Mouse (Mus musculus) left cerebral cortex, postnatal 4 days (tissue): ENCODE data around the gene Ccnb1. TPM values are rescaled to one million over a fixed set of nuclear protein-coding genes. Genes with fewer than 3 reads are reported as not detected.
A peak's percentile ranks its signal among the peaks of the same experiment; 100 is the strongest.
"Not testable (repeated sequence)": the region's sequence is repeated elsewhere in the genome, so short reads cannot be mapped to it uniquely, and the experiment has no call there.

ENCODE experiments used
- DNase-seq: peaks from one replicate; pipeline ENCODE4 v3.0.0-alpha.2; 2022
- intact Hi-C: fragments of 180-260 bp; cut with DNase I; formaldehyde crosslinking; loops from one replicate; pipeline ENCODE4 v1.15.1; 2025
- total RNA-seq, 2 experiments: library from RNA; stranded (reverse); gene quantifications; 2 replicates each; pipeline ENCODE4 v1.2.3; 2021

The Ccnb1 gene
- total RNA-seq, 2 experiments from 2014 or later: 8.3 to 8.9 TPM

DNA sequence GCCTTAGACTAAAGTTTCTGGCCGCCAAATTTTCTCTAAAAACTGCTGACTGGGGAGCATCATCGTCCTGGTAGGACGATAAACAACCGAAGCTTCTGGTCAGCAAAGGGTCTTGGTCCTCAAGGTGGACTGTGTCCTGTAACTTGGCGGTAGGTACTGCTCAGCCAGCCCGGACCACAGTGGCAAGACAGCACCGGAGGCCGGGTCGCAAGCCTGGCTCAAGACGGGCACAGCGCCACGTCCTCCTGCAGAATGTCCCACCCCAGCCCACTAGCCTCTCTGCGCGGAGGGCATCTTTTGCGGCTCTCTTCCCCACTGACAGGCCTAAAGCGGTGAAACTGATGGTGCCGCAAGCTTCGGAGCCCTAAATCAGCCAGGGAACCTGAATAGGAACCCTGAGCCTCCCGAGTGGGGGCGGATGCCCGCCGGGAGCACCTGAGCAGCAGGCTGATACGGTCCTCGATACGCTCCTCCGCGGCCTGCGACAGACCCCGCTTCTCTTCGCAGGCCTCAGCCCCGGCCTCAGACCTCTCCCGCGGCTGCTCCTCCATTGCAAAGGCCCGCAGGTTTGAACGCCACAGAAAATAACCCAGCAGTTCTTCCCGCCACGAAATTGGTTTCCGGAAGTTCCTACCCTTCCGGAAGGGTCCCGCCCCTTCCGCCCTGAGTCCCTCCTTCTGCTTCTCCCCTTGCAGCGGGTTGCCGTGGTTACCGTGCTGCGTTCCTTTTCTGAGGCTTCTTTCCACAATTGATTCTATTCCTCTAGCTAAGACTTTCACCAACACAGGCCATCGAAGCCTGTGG lies 10.9 kb downstream of the Ccnb1 start, which contains the start of gene Cenph:
Gene Cenph, minus strand, starts transcription at position 648 of the 804 bp plus-strand sequence.
- intact Hi-C loops: no loop called here
- peak; percentile 80 for DNase-seq

DNA sequence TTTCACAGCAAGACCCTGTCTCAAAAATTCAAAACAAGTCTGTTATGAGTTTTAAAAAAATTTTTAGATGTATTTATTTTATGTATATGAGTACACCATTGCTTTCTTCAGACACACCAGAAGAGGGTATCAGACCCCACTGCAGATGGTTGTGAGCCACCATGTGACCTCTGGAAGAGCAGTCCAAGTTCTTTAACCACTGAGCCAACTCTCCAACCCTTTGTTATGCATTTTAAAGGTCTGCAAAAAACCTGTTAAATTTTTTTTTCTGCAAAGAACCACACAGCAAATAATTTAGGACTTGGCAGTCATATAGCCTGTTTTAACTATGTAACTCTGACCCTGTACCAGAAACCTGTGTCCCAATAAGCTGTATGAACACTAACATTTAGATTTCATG lies 11.7 kb downstream of the Ccnb1 start:
- intact Hi-C loops: no loop called here
- no peak for DNase-seq

DNA sequence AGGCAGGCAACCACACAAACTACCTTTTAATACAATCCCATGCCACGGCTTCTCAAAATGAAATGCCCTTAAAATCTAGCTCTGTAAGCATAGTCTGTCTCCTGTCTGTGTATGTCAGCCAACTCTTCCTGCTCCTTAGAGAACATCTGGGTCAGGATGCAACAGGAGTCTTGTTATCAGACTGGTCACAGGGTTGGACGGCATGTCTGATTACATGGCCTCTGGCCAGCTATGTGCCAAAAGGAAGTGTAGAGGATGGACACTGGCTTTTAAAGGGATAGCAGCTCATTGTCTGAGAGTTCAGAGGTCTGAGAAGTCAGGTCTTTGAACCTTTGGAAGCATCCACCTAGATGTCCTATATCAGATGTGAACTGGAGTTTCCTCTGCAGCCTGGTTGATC lies 31.0 kb downstream of the Ccnb1 start:
- intact Hi-C loops: no loop called here
- DNase-seq: no peak

DNA sequence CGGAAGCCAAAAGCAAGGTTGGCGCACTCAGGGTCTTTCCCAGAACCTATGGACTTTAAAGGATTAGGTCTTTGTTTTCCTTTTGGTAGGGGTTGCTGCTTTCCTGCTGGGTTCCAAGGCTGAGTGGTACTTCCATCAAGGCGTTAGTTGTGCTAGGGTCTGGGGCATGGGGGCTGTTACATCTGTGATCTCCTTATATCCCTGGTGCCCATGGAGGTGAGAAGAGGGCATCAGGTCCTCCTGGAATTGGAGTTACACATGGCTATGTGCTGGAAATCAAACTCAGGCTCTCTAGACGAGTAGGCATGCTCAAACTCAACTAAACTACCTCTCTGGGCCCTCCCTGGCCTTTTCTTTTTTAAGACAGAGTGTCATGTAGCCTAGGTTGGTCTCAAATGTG lies 32.2 kb downstream of the Ccnb1 start:
- intact Hi-C loops: no loop called here

DNA sequence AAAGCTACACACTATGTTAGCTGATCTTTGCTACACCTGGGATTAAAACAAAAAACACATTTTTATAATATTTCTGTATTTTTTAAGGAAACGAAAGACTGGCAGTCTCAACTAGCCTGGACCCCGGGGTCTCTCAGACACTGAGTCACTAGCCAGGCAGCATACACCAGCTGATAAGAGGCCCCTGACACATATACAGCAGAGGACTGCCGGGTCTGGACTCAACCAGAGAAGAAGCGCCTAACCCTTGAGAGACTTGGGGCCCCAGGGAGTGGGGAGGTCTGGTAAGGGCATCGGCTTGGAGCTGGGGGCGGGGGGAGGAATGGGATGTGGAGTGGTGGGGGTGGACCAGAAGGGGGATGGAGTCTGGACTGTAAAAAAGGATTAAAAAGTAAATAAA lies 33.4 kb downstream of the Ccnb1 start:
- intact Hi-C loops: no loop called here

More for the DNA sequence above, 32.2 kb downstream of the Ccnb1 start:
- DNase-seq: no peak

DNA sequence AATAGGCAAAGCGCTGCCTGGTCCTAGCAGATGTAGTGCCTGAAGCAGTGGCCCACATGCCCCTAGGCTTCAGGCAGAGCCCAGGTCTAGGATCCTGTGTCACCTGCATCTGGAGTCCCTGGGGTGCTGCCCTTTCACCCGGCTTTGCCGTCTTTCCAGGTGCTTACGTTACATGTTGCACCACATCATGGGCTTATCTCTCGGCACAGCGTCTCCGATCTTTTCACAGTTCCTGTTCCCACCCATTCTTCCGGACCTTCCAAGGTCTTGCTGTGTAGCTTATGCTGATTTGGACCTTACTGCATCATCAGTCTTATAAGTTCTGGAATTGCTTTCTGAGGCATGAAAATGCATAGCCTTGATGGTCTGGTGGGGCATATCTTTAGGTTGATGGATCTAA lies 33.8 kb downstream of the Ccnb1 start:
- DNase-seq: no peak
- intact Hi-C loops: no loop called here

More for the DNA sequence above, 33.4 kb downstream of the Ccnb1 start:
- DNase-seq: no peak

DNA sequence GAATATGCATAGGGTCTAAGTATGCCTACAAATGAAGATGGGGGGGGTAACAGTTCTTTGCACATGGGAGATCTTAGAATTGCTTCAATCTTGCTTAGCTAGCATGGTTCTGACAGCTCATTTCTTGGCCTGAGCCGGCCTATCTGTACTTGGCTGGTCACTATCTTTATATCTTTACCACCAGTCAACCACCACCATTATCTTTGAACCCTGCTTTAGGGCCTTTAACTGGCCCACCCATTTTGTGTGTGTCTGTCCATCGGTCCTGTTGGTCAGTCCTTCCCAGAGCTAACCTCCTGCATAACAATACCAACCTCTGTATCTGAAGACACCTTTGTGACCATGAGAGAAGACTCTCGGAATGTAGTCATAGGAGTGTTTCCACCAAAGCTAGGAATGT lies 35.0 kb downstream of the Ccnb1 start:
- DNase-seq: no peak
- intact Hi-C loops: no loop called here

DNA sequence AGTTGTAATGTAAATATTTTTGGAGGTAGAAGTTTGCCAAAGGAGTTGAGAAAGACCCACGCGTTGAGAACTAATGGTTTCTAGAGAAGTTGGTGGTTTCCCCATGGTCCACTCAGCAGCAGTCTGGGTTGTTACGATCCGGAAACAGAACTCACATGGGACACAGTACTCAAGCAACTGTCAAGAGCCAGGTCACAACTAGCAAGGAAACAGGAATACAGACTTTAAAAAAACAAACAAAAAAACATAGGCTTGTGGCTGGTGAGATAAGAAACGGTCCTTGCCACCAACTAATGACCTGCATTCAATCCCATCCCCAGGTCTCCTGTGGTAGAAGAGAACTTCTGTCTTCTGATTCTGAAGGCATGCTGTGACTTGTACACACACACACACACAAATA lies 35.6 kb downstream of the Ccnb1 start:
- intact Hi-C loops: no loop called here
- no peak for DNase-seq

DNA sequence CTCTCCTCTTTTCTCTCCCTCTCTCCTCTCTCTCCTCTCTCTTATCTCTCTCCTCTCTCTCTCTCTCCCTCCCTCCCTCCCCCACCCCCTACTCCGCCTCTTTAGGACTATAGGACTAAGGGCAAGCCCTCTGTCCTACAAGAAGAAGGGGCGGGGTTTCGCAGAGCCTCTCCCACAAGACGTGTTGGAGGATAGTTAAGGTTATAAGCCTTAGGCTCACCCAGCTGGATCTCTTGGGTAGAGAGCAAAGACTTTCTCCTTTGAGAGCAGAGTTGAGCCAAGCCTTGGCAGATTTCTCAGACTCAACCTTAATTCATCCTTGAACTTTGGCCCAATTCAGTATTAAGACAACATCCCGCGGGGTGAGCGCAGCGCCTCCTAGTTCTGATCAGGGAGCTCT lies 37.7 kb downstream of the Ccnb1 start:
- DNase-seq: no peak
- intact Hi-C loops: no loop called here

DNA sequence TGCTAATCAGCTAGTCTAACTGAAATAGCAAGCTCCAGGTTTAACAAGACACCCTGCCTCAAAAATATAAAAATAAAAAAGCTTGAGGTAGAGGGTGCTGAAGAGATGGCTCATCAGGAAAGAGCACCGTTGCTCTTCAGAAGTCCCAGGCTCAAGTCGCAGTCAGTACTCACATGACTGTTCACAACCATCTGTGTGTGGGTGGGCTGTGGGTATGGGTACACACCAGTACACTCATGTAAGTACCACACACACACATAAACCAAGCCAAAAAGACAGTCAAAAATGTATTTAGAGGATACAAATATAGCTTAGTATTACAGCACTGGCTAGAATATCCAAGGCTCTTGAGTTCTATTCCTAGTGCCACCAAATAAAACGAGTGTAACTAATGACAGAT lies 40.3 kb downstream of the Ccnb1 start:
- no peak for DNase-seq
- intact Hi-C loops: no loop called here

DNA sequence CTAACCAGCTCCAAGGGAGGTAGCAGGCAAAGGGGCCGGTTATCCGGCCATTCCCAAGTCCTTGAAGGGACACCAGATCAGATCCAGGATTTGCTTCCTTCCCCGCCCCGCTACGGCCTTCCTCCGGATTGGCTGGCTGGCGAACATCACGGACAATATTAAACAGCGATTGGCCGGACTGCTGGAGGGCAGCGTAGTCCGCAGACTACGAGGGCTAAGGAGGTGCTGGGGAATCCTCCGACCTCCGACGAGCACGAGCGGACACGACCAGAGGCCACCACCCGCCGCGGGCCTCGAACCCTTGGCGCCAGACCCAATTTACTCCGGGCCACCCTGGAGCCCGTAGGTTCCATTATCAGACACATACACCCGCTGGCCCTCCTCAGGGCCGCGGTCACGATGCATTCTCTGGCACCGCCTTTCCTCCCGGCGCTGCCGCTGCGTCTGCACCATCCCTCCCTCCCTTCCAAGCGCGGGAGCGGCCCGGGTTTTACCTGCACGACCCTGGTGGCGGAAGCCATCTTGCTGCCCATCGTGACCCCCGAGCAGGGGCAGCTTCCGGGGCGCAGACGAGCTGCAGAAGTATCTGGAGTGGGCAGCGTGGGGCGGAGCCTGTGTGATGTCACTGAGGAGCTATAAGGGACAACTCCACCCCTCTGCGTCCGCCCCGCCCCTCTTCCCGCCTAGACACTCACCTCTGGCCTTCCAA lies 42.2 kb downstream of the Ccnb1 start, which contains the start of gene Mrps36:
Gene Mrps36, minus strand, starts transcription at position 624 of the 709 bp plus-strand sequence.
- intact Hi-C loops: no loop called here
- peak; percentile 96 for DNase-seq

DNA sequence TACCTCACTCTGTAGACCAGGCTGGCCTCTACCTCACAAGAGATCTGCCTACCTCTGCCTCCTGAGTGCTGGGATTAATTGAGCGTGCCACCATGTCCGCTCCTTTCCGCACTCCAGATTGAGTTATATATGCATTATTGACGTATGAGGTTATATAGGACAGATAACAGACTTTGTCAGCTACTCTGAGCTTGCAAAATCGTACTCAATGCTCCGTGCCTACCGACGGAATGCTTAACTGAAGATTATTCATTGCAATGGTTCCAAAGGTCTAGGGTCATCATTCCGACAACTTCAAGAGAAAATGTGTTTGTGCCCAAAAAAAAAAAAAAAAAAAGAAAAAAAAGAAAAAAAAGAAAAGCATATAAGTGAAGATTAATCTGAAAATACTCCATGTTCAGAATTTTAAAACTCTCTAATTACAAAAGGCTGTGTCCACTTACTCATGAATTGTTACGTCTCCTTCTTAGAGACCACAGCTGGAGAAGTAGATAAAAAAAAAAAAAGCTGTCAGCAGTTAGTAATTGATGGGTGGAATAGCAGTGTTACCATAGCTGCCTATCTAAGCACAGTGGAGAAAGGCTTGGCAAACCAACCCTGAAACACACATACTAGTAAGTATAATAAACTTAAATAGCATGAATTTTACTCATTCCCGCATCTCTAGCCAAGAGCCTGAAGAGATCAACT lies 42.9 kb downstream of the Ccnb1 start:
- DNase-seq: no peak
- intact Hi-C loops: no loop called here

DNA sequence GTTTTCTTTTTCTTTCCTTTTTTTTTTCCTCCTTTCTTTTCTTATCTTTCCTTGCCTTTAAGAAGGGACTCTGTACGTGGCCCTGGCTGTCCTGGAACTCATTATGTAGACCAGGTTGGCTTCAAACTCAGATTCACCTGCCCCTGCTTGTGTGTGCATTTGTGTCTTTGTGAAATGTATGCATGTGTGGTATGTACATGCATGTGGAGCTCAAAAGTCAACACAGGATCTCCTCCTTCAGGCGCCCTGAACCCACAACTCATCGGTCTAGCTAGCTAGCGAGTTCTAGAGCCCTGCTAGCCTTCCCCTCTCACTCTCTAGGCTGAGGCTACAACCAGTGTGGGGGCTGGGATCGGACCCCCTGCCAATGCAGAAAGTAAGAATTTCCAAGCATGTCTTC lies 43.5 kb downstream of the Ccnb1 start:
- intact Hi-C loops: no loop called here
- no peak for DNase-seq

DNA sequence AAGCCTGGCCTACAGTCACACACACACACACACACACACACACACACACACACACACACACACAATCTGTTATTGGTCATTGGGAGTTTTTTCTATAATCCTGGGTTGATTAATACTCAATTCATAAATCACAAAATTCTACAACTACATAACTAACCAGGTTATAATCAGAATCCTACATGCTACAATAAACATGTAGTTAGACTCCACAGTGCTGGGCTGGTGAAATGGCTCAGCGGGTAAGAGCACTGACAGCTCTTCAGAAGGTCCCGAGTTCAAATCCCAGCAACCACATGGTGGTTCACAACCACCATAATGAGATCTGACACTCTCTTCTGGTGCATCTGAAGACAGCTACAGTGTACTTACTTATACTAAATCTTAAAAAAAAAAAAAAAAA lies 53.6 kb downstream of the Ccnb1 start:
- intact Hi-C loops: no loop called here
- DNase-seq: no peak

DNA sequence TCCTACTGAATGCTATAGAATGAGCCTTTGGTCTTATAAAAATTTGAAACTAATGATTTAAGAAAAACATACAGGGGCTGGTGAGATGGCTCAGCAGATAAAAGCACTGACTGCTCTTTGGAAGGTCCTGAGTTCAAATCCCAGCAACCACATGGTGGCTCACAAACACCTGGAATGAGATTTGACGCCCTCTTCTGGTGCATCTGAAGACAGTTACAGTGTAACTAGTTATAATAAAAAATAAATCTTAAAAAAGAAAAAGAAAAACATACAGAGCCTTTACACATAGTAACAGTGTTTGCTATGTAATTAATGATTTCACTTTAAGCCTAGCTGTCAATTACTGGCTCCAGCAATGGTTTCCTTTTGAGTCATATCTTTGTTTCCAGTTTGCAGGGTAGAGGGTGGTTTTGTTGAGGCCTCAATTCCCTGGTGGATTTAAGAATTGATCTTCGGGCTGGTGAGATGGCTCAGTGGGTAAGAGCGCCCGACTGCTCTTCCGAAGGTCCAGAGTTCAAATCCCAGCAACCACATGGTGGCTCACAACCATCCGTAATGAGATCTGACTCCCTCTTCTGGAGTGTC lies 54.8 kb downstream of the Ccnb1 start:
- intact Hi-C loops: not testable (repeated sequence)

DNA sequence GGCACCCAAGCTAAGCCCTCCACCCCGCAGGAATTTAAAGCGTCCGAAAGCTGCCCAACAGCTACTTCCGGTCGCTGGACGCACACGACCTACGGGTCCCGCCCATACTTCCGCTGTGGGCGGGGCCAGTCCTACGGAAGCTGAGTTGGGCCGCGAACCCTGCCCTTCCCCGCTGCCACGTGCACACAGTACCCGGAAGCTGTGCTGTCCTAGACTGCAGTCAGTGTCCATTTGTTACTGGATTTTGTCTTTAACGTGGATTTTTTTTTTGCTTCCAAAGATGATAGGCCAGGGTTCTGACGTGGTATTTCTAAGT lies 55.6 kb downstream of the Ccnb1 start, which contains the start of gene Cdk7:
Gene Cdk7, minus strand, starts transcription at position 79 of the 316 bp plus-strand sequence.
- peak; percentile 93 for DNase-seq
- intact Hi-C loops: no loop called here

More for the DNA sequence above, 54.8 kb downstream of the Ccnb1 start:
- not testable (repeated sequence) for DNase-seq

DNA sequence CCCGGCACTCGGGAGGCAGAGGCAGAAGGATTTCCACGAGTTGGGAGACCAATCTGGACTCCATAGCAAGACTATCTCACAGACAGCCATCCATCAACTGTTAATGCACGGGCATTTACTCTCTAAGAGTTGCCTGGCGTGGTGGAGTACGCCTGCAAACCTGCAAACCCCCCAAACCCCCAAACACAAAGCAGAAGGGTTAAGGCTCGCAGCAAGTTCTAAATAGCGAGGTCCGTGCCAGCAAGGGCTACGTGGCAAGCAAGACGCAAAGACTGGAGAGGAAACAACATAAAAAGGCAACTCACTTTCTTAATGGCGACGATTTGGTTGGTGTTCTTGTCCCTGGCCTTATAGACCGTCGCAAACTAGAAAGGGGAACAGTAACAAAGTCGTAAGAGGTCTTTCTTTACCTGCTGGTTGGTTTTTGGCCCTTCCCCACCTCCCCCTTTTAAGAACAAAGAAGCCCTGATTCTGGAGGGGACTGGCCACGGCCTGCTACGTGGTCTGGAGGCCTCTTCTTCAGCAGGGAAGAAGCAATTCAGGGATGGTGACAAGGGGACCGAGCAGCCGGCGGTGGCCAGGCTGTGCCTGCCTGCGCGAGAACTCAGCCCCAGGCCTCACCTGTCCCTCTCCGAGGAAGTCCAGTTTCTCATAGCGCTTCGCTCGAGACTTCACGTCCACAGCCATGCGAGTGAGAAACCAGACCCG lies 56.1 kb downstream of the Ccnb1 start:
- peak; percentile 5 for DNase-seq
- intact Hi-C loops: no loop called here
